Mouse (Mus musculus) midbrain, embryonic 15.5 days (tissue): ENCODE data around the gene Acadl. TPM values are rescaled to one million over a fixed set of nuclear protein-coding genes. Genes with fewer than 3 reads are reported as not detected.

Source experiments
- ATAC-seq: fragments of 200-750 bp; cut with Nextera tagmentation; replicated peaks from 2 replicates; pipeline ENCODE4 v1.8.0; 2017; ENCODE audit warnings: moderate TSS enrichment
- H3K27ac ChIP-seq: fragments of 300-500 bp; sonication (generic); 2 replicates; pipeline ENCODE4 v1.5.1; 2015; ENCODE audit warnings: mild to moderate bottlenecking, inconsistent platforms
- H3K27me3 ChIP-seq: fragments of 300-500 bp; sonication (generic); replicated peaks from 2 replicates; pipeline ENCODE4 v1.6.1; 2015; ENCODE audit warnings: inconsistent platforms
- H3K36me3 ChIP-seq: fragments of 300-500 bp; sonication (generic); replicated peaks from 2 replicates; pipeline ENCODE4 v1.6.1; 2015; ENCODE audit warnings: inconsistent platforms
- H3K4me1 ChIP-seq: fragments of 300-500 bp; sonication (generic); 2 replicates; pipeline ENCODE4 v1.6.1; 2015; ENCODE audit warnings: inconsistent platforms
- H3K4me2 ChIP-seq: fragments of 300-500 bp; sonication (generic); 2 replicates; pipeline ENCODE4 v1.6.1; 2015; ENCODE audit warnings: inconsistent platforms, mild to moderate bottlenecking, moderate library complexity
- H3K4me3 ChIP-seq: fragments of 300-500 bp; sonication (generic); 2 replicates; pipeline ENCODE4 v1.5.1; 2015; ENCODE audit warnings: mild to moderate bottlenecking, inconsistent platforms
- H3K9ac ChIP-seq: fragments of 300-500 bp; sonication (generic); 2 replicates; pipeline ENCODE4 v1.6.1; 2015; ENCODE audit warnings: mild to moderate bottlenecking, inconsistent platforms
- H3K9me3 ChIP-seq: fragments of 300-500 bp; sonication (generic); 2 replicates; pipeline ENCODE4 v1.6.1; 2016; ENCODE audit warnings: inconsistent platforms
- WGBS: fragments of 180-500 bp; shearing (Covaris S2); methylation state at CpG from one replicate; pipeline ENCODE4 v1.1.7; 2015; ENCODE audit warnings: mixed read lengths; 5-methylcytosine and 5-hydroxymethylcytosine counted together
- polyA plus RNA-seq: library from polyadenylated mRNA; unstranded; fragments of >200 nt; fragmentation: Nextera tagmentation; extraction: Ambion mirVana; gene quantifications from 2 replicates; pipeline ENCODE4 v1.2.1, GENCODE M21; 2015

Gene Acadl
- polyA plus RNA-seq, 1 experiment from 2014 or later, result 34.6 TPM

- H3K4me1 ChIP-seq, result no peaks in the 10 kb centered on the region
- H3K27me3 ChIP-seq, result no peaks in the 10 kb centered on the region
- ATAC-seq, result no peak
- no peaks in the 10 kb centered on the region for H3K36me3 ChIP-seq
- no peak overlapping the region for H3K4me3 ChIP-seq
- no peak overlapping the region for H3K27ac ChIP-seq
- no peak overlapping the region for H3K4me2 ChIP-seq
- no peaks in the 10 kb centered on the region for H3K9me3 ChIP-seq
- WGBS, result 74% methylated on average over 7 of the region's 7 CpGs
- no peak overlapping the region for H3K9ac ChIP-seq
Measured at GRCm38 (mm10) chr1:66871591-66871990, 8.5 kb upstream of the Acadl start.

- WGBS, result 82% methylated on average over 4 of the region's 4 CpGs
- no peak for ATAC-seq
- Histone ChIP-seq H3K4me1 (peaks cover 7% of the 10 kb centered on the region; the same call in 1 of the 2 replicates), H3K4me2 (no peak overlapping the region), H3K36me3 (no peaks in the 10 kb centered on the region), H3K27ac (no peak overlapping the region), H3K27me3 (no peaks in the 10 kb centered on the region), H3K9me3 (no peaks in the 10 kb centered on the region), H3K9ac (no peak overlapping the region), H3K4me3 (no peak overlapping the region)
Measured at GRCm38 (mm10) chr1:66865633-66866032, 2.6 kb upstream of the Acadl start.

- Histone ChIP-seq H3K27me3 (no peaks in the 10 kb centered on the region), H3K36me3 (no peaks in the 10 kb centered on the region), H3K4me2 (peak overlapping the region; percentile 85), H3K9ac (no peak overlapping the region), H3K9me3 (0 out of 2 replicates have a peak, but pooled peaks cover 6% of the 10 kb centered on the region), H3K4me3 (peak overlapping the region; percentile 8; the same call in 1 of the 2 replicates), H3K27ac (no peak overlapping the region), H3K4me1 (peaks cover 7% of the 10 kb centered on the region; the same call in 1 of the 2 replicates)
- ATAC-seq, result no peak
- WGBS, result 18% methylated on average over 9 of the region's 9 CpGs
Measured at GRCm38 (mm10) chr1:66863741-66864495, 841 bp upstream of the Acadl start.

GRCm38 (mm10) chr1:66861764-66862672, 1.1 kb downstream of the Acadl start:
- H3K27ac ChIP-seq, result no peak overlapping the region
- H3K27me3 ChIP-seq, result no peaks in the 10 kb centered on the region
- WGBS, result 11% methylated on average over 14 of the region's 14 CpGs
- H3K4me2 ChIP-seq, result peak overlapping the region; percentile 85
- H3K36me3 ChIP-seq, result no peaks in the 10 kb centered on the region
- H3K4me3 ChIP-seq, result peak overlapping the region; percentile 63
- H3K4me1 ChIP-seq, result peaks cover 7% of the 10 kb centered on the region; the same call in 1 of the 2 replicates
- ATAC-seq, result peak; percentile 21; the same call in 1 of the 2 replicates
- no peak overlapping the region for H3K9ac ChIP-seq
- 0 out of 2 replicates have a peak, but pooled peaks cover 6% of the 10 kb centered on the region for H3K9me3 ChIP-seq

- no peak for ATAC-seq
- WGBS, result 93% methylated on average over 4 of the region's 4 CpGs
Measured at GRCm38 (mm10) chr1:66847506-66847905, 15.6 kb downstream of the Acadl start.

GRCm38 (mm10) chr1:66845690-66846318, 17.3 kb downstream of the Acadl start:
- no peak overlapping the region for H3K27ac ChIP-seq
- H3K36me3 ChIP-seq, result no peaks in the 10 kb centered on the region
- no peaks in the 10 kb centered on the region for H3K27me3 ChIP-seq
- no peak for ATAC-seq
- no peak overlapping the region for H3K4me3 ChIP-seq
- no peaks in the 10 kb centered on the region for H3K4me1 ChIP-seq
- no peaks in the 10 kb centered on the region for H3K9me3 ChIP-seq
- 83% methylated on average over 5 of the region's 5 CpGs for WGBS
- H3K9ac ChIP-seq, result no peak overlapping the region
- no peak overlapping the region for H3K4me2 ChIP-seq

More at GRCm38 (mm10) chr1:66847506-66847905, 15.6 kb downstream of the Acadl start:
- Histone ChIP-seq H3K27me3 (no peaks in the 10 kb centered on the region), H3K9ac (no peak overlapping the region), H3K9me3 (no peaks in the 10 kb centered on the region), H3K4me3 (no peak overlapping the region), H3K27ac (no peak overlapping the region), H3K4me2 (no peak overlapping the region), H3K4me1 (no peaks in the 10 kb centered on the region), H3K36me3 (no peaks in the 10 kb centered on the region)

- H3K4me1 ChIP-seq, result no peaks in the 10 kb centered on the region
Measured at GRCm38 (mm10) chr1:66841938-66842337, 21.1 kb downstream of the Acadl start.

GRCm38 (mm10) chr1:66841510-66841909, 21.6 kb downstream of the Acadl start:
- WGBS, result 89% methylated on average over 6 of the region's 6 CpGs
- ATAC-seq, result no peak
- Histone ChIP-seq H3K27me3 (no peaks in the 10 kb centered on the region), H3K36me3 (no peaks in the 10 kb centered on the region), H3K4me2 (no peak overlapping the region), H3K9ac (no peak overlapping the region), H3K4me3 (no peak overlapping the region), H3K9me3 (no peaks in the 10 kb centered on the region), H3K4me1 (no peaks in the 10 kb centered on the region), H3K27ac (no peak overlapping the region)

More at GRCm38 (mm10) chr1:66841938-66842337, 21.1 kb downstream of the Acadl start:
- H3K27me3 ChIP-seq, result no peaks in the 10 kb centered on the region
- no peaks in the 10 kb centered on the region for H3K9me3 ChIP-seq
- 78% methylated on average over 10 of the region's 10 CpGs for WGBS
- ATAC-seq, result no peak
- H3K9ac ChIP-seq, result no peak overlapping the region
- no peak overlapping the region for H3K4me3 ChIP-seq
- H3K27ac ChIP-seq, result no peak overlapping the region
- no peak overlapping the region for H3K4me2 ChIP-seq
- H3K36me3 ChIP-seq, result no peaks in the 10 kb centered on the region

- Histone ChIP-seq H3K4me3 (no peak overlapping the region), H3K9ac (no peak overlapping the region), H3K9me3 (no peaks in the 10 kb centered on the region), H3K36me3 (no peaks in the 10 kb centered on the region), H3K27ac (no peak overlapping the region), H3K27me3 (no peaks in the 10 kb centered on the region), H3K4me1 (no peaks in the 10 kb centered on the region), H3K4me2 (no peak overlapping the region)
- 0 out of 2 replicates have a peak, but pooled peaks have one; percentile 30 for ATAC-seq
- WGBS, result 66% methylated on average over 7 of the region's 7 CpGs
Measured at GRCm38 (mm10) chr1:66839755-66840438, 23.2 kb downstream of the Acadl start.

GRCm38 (mm10) chr1:66839135-66839534, 23.9 kb downstream of the Acadl start:
- Histone ChIP-seq H3K4me2 (no peak overlapping the region), H3K36me3 (no peaks in the 10 kb centered on the region), H3K27me3 (no peaks in the 10 kb centered on the region), H3K9me3 (no peaks in the 10 kb centered on the region), H3K9ac (no peak overlapping the region), H3K4me1 (no peaks in the 10 kb centered on the region), H3K27ac (no peak overlapping the region), H3K4me3 (no peak overlapping the region)
- 0 out of 2 replicates have a peak, but pooled peaks have one; percentile 33 for ATAC-seq
- WGBS, result 80% methylated on average over 1 of the region's 1 CpGs

GRCm38 (mm10) chr1:66838184-66839042, 24.7 kb downstream of the Acadl start:
- 62% methylated on average over 16 of the region's 16 CpGs for WGBS
- Histone ChIP-seq H3K36me3 (no peaks in the 10 kb centered on the region), H3K4me3 (no peak overlapping the region), H3K9me3 (no peaks in the 10 kb centered on the region), H3K4me2 (no peak overlapping the region), H3K9ac (no peak overlapping the region), H3K27ac (no peak overlapping the region), H3K4me1 (no peaks in the 10 kb centered on the region), H3K27me3 (no peaks in the 10 kb centered on the region)
- peak; percentile 42; the same call in 1 of the 2 replicates for ATAC-seq
